Mouse (Mus musculus) CH12.LX (cell line): Measurements from ENCODE around the gene Epha5. TPM values are rescaled to one million over a fixed set of nuclear protein-coding genes. Genes with fewer than 3 reads are reported as not detected.

Experiments
- DNase-seq: peaks from one replicate; pipeline ENCODE4 v3.0.0-alpha.2; 2013; ENCODE audit errors: extremely low read depth
- H3K27ac ChIP-seq: 2 replicates; pipeline ENCODE4 v1.5.1; 2012; ENCODE audit warnings: low read depth, mild to moderate bottlenecking, control low read depth, moderate library complexity; ENCODE audit not compliant: insufficient read depth
- H3K27me3 ChIP-seq: replicated peaks from 2 replicates; pipeline ENCODE3; 2012; ENCODE audit warnings: inconsistent platforms
- H3K36me3 ChIP-seq, 2 experiments: replicated peaks in 1 of 2; 2 replicates each; pipeline versions ENCODE3 to v1.6.1; 2012; ENCODE audit warnings: inconsistent platforms in 1 of 2, low read length in 1 of 2, mild to moderate bottlenecking in 1 of 2, mixed read lengths in 1 of 2, moderate library complexity in 1 of 2; ENCODE audit not compliant: control insufficient read depth in 1 of 2, insufficient read depth in 1 of 2
- H3K4me1 ChIP-seq, 2 experiments: 2 replicates each; pipeline ENCODE4 v1.6.1; 2012; ENCODE audit warnings: inconsistent platforms in 1 of 2, moderate library complexity in 1 of 2; ENCODE audit not compliant: insufficient read depth in 2 of 2, control insufficient read depth in 1 of 2
- H3K4me2 ChIP-seq: 2 replicates; pipeline ENCODE4 v1.6.1; 2012; ENCODE audit warnings: low read depth, mild to moderate bottlenecking, control low read depth; ENCODE audit not compliant: poor library complexity, insufficient read depth, severe bottlenecking
- H3K4me3 ChIP-seq, 3 experiments: fragments of 150-350 bp in 1 of 3; sonication (generic) in 1 of 3; replicated peaks in 1 of 3; 2 replicates each; pipeline versions ENCODE3 to v1.5.1; 2011 to 2012; ENCODE audit warnings: low read depth in 2 of 3, low read length in 2 of 3, mild to moderate bottlenecking in 2 of 3, moderate library complexity in 2 of 3, control low read depth in 1 of 3, improper control_type of control experiment in 1 of 3, inconsistent platforms in 1 of 3, mixed read lengths in 1 of 3; ENCODE audit not compliant: poor library complexity in 1 of 3
- H3K79me2 ChIP-seq: replicated peaks from 2 replicates; pipeline ENCODE4 v1.6.1; 2012; ENCODE audit warnings: mild to moderate bottlenecking, moderate library complexity; ENCODE audit not compliant: control insufficient read depth, poor library complexity, insufficient read depth, severe bottlenecking; ENCODE audit errors: extremely low read depth
- H3K9ac ChIP-seq: 2 replicates; pipeline ENCODE4 v1.6.1; 2012; ENCODE audit warnings: low read depth, mild to moderate bottlenecking, control low read depth, moderate library complexity; ENCODE audit not compliant: insufficient read depth
- H3K9me3 ChIP-seq: replicated peaks from 2 replicates; pipeline ENCODE3; 2012; ENCODE audit warnings: low read length, inconsistent platforms, mixed read lengths
- BHLHE40 ChIP-seq: IDR thresholded peaks from 2 replicates; pipeline ENCODE4 v1.6.1; 2011; ENCODE audit warnings: mild to moderate bottlenecking, low read depth, low read length, improper control_type of control experiment
- E2F4 ChIP-seq: IDR thresholded peaks from 2 replicates; pipeline ENCODE4 v1.6.1; 2011; ENCODE audit warnings: low read depth, low read length, improper control_type of control experiment; ENCODE audit not compliant: insufficient replicate concordance
- ELF1 ChIP-seq: IDR thresholded peaks from 2 replicates; pipeline ENCODE4 v1.6.1; 2014; ENCODE audit warnings: low read depth, mild to moderate bottlenecking, inconsistent platforms, low read length, improper control_type of control experiment
- EP300 ChIP-seq: IDR thresholded peaks from 2 replicates; pipeline ENCODE4 v1.6.1; 2011; ENCODE audit warnings: low read length, improper control_type of control experiment
- JUND ChIP-seq: conservative IDR thresholded peaks from 2 replicates; pipeline ENCODE4 v1.6.1; 2011; ENCODE audit warnings: low read depth, low read length, improper control_type of control experiment
- MAX ChIP-seq: IDR thresholded peaks from 2 replicates; pipeline ENCODE4 v1.6.1; 2011; ENCODE audit warnings: low read length, improper control_type of control experiment
- MEF2A ChIP-seq: IDR thresholded peaks from 2 replicates; pipeline ENCODE4 v1.6.1; 2014; ENCODE audit warnings: low read depth, mild to moderate bottlenecking, inconsistent platforms, low read length, improper control_type of control experiment, borderline replicate concordance
- MXI1 ChIP-seq: IDR thresholded peaks from 2 replicates; pipeline ENCODE4 v1.6.1; 2011; ENCODE audit warnings: mild to moderate bottlenecking, low read depth, low read length, improper control_type of control experiment
- MYC ChIP-seq: IDR thresholded peaks from 2 replicates; pipeline ENCODE4 v1.6.1; 2011; ENCODE audit warnings: low read depth, mild to moderate bottlenecking, improper control_type of control experiment, low read length
- NELFE ChIP-seq: IDR thresholded peaks from 2 replicates; pipeline ENCODE4 v1.6.1; 2011; ENCODE audit warnings: low read depth, low read length, improper control_type of control experiment
- NRF1 ChIP-seq: IDR thresholded peaks from 2 replicates; pipeline ENCODE4 v1.6.1; 2014; ENCODE audit warnings: low read depth, mild to moderate bottlenecking, inconsistent platforms, low read length, improper control_type of control experiment, moderate library complexity
- PAX5 ChIP-seq: IDR thresholded peaks from 2 replicates; pipeline ENCODE4 v1.6.1; 2012; ENCODE audit warnings: low read length, inconsistent platforms, mixed read lengths
- POLR2A ChIP-seq: IDR thresholded peaks from 2 replicates; pipeline ENCODE4 v1.6.1; 2011; ENCODE audit warnings: low read depth, mild to moderate bottlenecking, improper control_type of control experiment, low read length
- RCOR1 ChIP-seq: conservative IDR thresholded peaks from 2 replicates; pipeline ENCODE4 v1.6.1; 2012; ENCODE audit warnings: low read depth, mild to moderate bottlenecking, inconsistent platforms, low read length, improper control_type of control experiment
- SIN3A ChIP-seq: IDR thresholded peaks from 2 replicates; pipeline ENCODE4 v1.6.1; 2012; ENCODE audit warnings: low read length, improper control_type of control experiment, inconsistent platforms
- SMC3 ChIP-seq: IDR thresholded peaks from 2 replicates; pipeline ENCODE4 v1.6.1; 2011; ENCODE audit warnings: low read depth, low read length, improper control_type of control experiment
- TBP ChIP-seq: conservative IDR thresholded peaks from 2 replicates; pipeline ENCODE4 v1.6.1; 2011; ENCODE audit warnings: low read depth, low read length, improper control_type of control experiment
- UBTF ChIP-seq: IDR thresholded peaks from 2 replicates; pipeline ENCODE4 v1.6.1; 2012; ENCODE audit warnings: low read depth, mild to moderate bottlenecking, inconsistent platforms, low read length, improper control_type of control experiment, moderate library complexity
- USF2 ChIP-seq: conservative IDR thresholded peaks from 2 replicates; pipeline ENCODE4 v1.6.1; 2011; ENCODE audit warnings: low read depth, low read length, improper control_type of control experiment
- ZNF384 ChIP-seq: IDR thresholded peaks from 2 replicates; pipeline ENCODE4 v1.6.1; 2012; ENCODE audit warnings: low read depth, low read length, improper control_type of control experiment, inconsistent platforms
- dilution Hi-C: fragments of 300-500 bp; cut with MboI; formaldehyde crosslinking; loops from 2 replicates; pipeline ENCODE4 v1.14.3; 2020; ENCODE audit warnings: low sequenced_read_pairs; ENCODE audit not compliant: extremely low pct_unique_long_range_greater_than_20kb, extremely low pct_ligation_motif_present
- in situ Hi-C: fragments of 300-500 bp; cut with MboI; formaldehyde crosslinking; loops from 3 replicates; pipeline ENCODE4 v1.14.3; 2019; ENCODE audit warnings: low sequenced_read_pairs, low pct_ligation_motif_present, low pct_unique_long_range_greater_than_20kb, mixed read lengths
- polyA plus RNA-seq: library from polyadenylated mRNA; unstranded; fragments of >175 nt; gene quantifications from 2 replicates; pipeline ENCODE4 v1.2.1, GENCODE M21; 2012; ENCODE audit warnings: low read depth; ENCODE audit not compliant: insufficient read length
- total RNA-seq, 2 experiments: library from RNA; depleted of rRNA; stranded (reverse); fragments of 300-350 nt in 1 of 2; fragments of >200 nt in 1 of 2; gene quantifications; 2 replicates each; pipeline ENCODE4 v1.2.3; 2012 to 2014

The Epha5 gene
- total and polyA plus RNA-seq, 3 experiments = not detected

GRCm38 (mm10) chr5:84276996-84277395, 140.2 kb downstream of the Epha5 start:
- TF ChIP-seq MXI1 (no peak), UBTF (no peak), POLR2A (no peak), BHLHE40 (no peak), MYC (no peak), TBP (no peak), PAX5 (no peak), USF2 (no peak), EP300 (no peak), SIN3A (no peak), ZNF384 (no peak), SMC3 (no peak), RCOR1 (no peak), NRF1 (no peak), JUND (no peak)
- TF ChIP-seq, all 38 proteins: peak for 0
- Histone ChIP-seq H3K9me3 (peaks cover 17% of the 10 kb centered on the region), H3K79me2 (no peaks in the 10 kb centered on the region), H3K4me1 (no peaks in the 10 kb centered on the region), H3K9ac (no peak overlapping the region), H3K27ac (no peak overlapping the region), H3K4me3 (no peak overlapping the region), H3K4me2 (no peak overlapping the region), H3K27me3 (no peaks in the 10 kb centered on the region), H3K36me3 (no peaks in the 10 kb centered on the region)
- in situ Hi-C loops = no loop called here
- dilution Hi-C loops = no loop called here
- DNase-seq = no peak

- no peaks in the 10 kb centered on the region for H3K36me3 ChIP-seq
- H3K27me3 ChIP-seq = no peaks in the 10 kb centered on the region
- in situ Hi-C loops (no loop called here), dilution Hi-C loops (no loop called here)
- no peak overlapping the region for H3K4me2 ChIP-seq
- no peak for TF ChIP-seq MXI1
- no peak for TF ChIP-seq POLR2A
- no peak for TF ChIP-seq NELFE
- TF ChIP-seq E2F4 = no peak
- TF ChIP-seq MEF2A = no peak
- no peak for TF ChIP-seq TBP
- no peak for TF ChIP-seq ELF1
- no peak for TF ChIP-seq MAX
- TF ChIP-seq ZNF384 = no peak
- no peak for DNase-seq
- no peak overlapping the region for H3K9ac ChIP-seq
- H3K27ac ChIP-seq = no peak overlapping the region
- H3K79me2 ChIP-seq = no peaks in the 10 kb centered on the region
- no peak overlapping the region for H3K4me3 ChIP-seq
- H3K4me1 ChIP-seq = no peaks in the 10 kb centered on the region
- peaks cover 15% of the 10 kb centered on the region for H3K9me3 ChIP-seq
These were observed 151.8 kb downstream of the Epha5 start for GRCm38 (mm10) chr5:84265407-84265806.
